ENCODE assay signal across 27 mouse cellular contexts in the genomic region with DNA sequence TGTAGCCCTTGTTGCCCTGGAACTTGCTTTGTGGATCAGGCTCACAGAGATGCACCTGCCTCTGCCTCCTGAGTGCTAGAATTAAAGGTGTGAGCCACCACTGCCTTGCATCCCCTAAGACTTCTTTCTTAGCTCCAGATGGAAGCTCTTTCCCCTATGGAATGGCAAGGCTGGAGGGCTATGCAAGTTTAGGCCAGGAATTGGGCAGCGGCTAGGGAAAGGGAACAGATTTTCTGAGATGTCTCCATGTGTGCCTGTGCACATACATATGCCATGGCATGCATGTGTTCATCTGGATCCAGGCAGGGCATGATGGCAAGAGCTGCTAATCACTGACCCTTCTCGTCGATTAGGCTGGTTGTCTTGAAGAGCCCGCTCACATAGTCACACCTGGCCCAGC. TPM values are rescaled to one million over a fixed set of nuclear protein-coding genes. Genes with fewer than 3 reads are reported as not detected.
"Had no signal": no experiment of that assay in that cellular context is flagged by ENCODE, and none has a peak within 500 bp of the region (broad histone marks: within the 10 kb centered on the region; RNA-seq: fewer than 3 reads in every experiment).

No protein-coding gene starts in this region.

- H3K27ac ChIP-seq: heart, embryonic 13.5 days; heart, embryonic 15.5 days; hindbrain, embryonic 14.5 days; intestine, embryonic 15.5 days; limb, embryonic 13.5 days; liver, embryonic 12.5 days; liver, embryonic 14.5 days had no signal

- H3K4me3 ChIP-seq: heart, embryonic 13.5 days; heart, embryonic 15.5 days; hindbrain, embryonic 10.5 days; hindbrain, embryonic 12.5 days; intestine, embryonic 15.5 days; limb, embryonic 13.5 days; limb, embryonic 15.5 days; liver, embryonic 12.5 days had no signal

- DNase-seq: heart, postnatal 14 days; heart, postnatal 4 days; kidney, adult 18-20 months; kidney, adult 8-10 months; kidney, postnatal 14 days; kidney, postnatal 36 days; layer of hippocampus, adult 9-11 months; layer of hippocampus, postnatal 36 days; left cerebral cortex, postnatal 4 days had no signal

- H3K36me3 ChIP-seq: heart, embryonic 15.5 days; intestine, embryonic 15.5 days had no signal

- H3K4me2 ChIP-seq: heart, embryonic 11.5 days; heart, embryonic 13.5 days; heart, embryonic 15.5 days; hindbrain, embryonic 12.5 days; hindbrain, embryonic 14.5 days; intestine, embryonic 15.5 days; limb, embryonic 13.5 days; limb, embryonic 15.5 days; liver, embryonic 12.5 days had no signal

- H3K27me3 ChIP-seq: heart, embryonic 13.5 days; heart, embryonic 15.5 days; hindbrain, embryonic 12.5 days; intestine, embryonic 15.5 days; limb, embryonic 13.5 days; limb, embryonic 15.5 days; liver, embryonic 12.5 days had no signal

RNA-seq across cellular contexts. Expression of gene Tmem59l, which starts 21.5 kb away (rescaled TPM):
- total RNA-seq: gastrocnemius, adult 8-10 months; gastrocnemius, postnatal 14 days; gastrocnemius, postnatal 4 days; granulocyte monocyte progenitor cell, adult 5-6 weeks; heart, postnatal 14 days; heart, postnatal 4 days; liver, adult 2 months had no signal
- polyA plus RNA-seq: heart, postnatal 0 days; liver, adult 2 months had no signal

RNA-seq across cellular contexts. Expression of gene Crlf1, which starts 27.3 kb away (rescaled TPM):
- total RNA-seq: granulocyte monocyte progenitor cell, adult 5-6 weeks; liver, adult 2 months had no signal
- polyA plus RNA-seq: inflammation-experienced regulatory T-cells, adult 6 months; liver, adult 2 months had no signal
